Mouse (Mus musculus): ENCODE results near the gene Jak2.

The Jak2 gene

GRCm38 (mm10) chr19:29251191-29251957, at the start of gene Jak2:
TSS of gene Jak2 (plus strand) at chr19:29251828.
- DNase-seq (ENCODE audit: low spot score in 2 of 2): peak; percentile 65 to 87

GRCm38 (mm10) chr19:29203337-29203736, 48.3 kb upstream of the Jak2 start:
- no peak for DNase-seq (ENCODE audit: low spot score in 2 of 2)

- no peak for DNase-seq (ENCODE audit: low spot score in 2 of 2)
These were observed 47.0 kb upstream of the Jak2 start for GRCm38 (mm10) chr19:29204583-29204982.

GRCm38 (mm10) chr19:29205267-29205666, 46.4 kb upstream of the Jak2 start:
- no peak for DNase-seq (ENCODE audit: low spot score in 2 of 2)

GRCm38 (mm10) chr19:29209898-29210297, 41.7 kb upstream of the Jak2 start:
- no peak for DNase-seq (ENCODE audit: low spot score in 2 of 2)

- no peak for DNase-seq (ENCODE audit: low spot score in 2 of 2)
These were observed 41.3 kb upstream of the Jak2 start for GRCm38 (mm10) chr19:29210319-29210718.

- DNase-seq (ENCODE audit: low spot score in 2 of 2): no peak
These were observed 35.7 kb upstream of the Jak2 start for GRCm38 (mm10) chr19:29215811-29216509.

GRCm38 (mm10) chr19:29221867-29222266, 29.8 kb upstream of the Jak2 start:
- DNase-seq (ENCODE audit: low spot score in 2 of 2): no peak

- DNase-seq (ENCODE audit: low spot score in 2 of 2): no peak
These were observed 26.7 kb upstream of the Jak2 start for GRCm38 (mm10) chr19:29224968-29225367.

GRCm38 (mm10) chr19:29226996-29227395, 24.6 kb upstream of the Jak2 start:
- DNase-seq (ENCODE audit: low spot score in 2 of 2): no peak

GRCm38 (mm10) chr19:29227941-29228590, 23.6 kb upstream of the Jak2 start:
- DNase-seq (ENCODE audit: low spot score in 2 of 2): no peak

GRCm38 (mm10) chr19:29228989-29229388, 22.6 kb upstream of the Jak2 start:
- no peak for DNase-seq (ENCODE audit: low spot score in 2 of 2)

GRCm38 (mm10) chr19:29232738-29233137, 18.9 kb upstream of the Jak2 start:
- DNase-seq (ENCODE audit: low spot score in 2 of 2): no peak

GRCm38 (mm10) chr19:29236658-29237385, 14.8 kb upstream of the Jak2 start:
- DNase-seq (ENCODE audit: low spot score in 2 of 2): no peak

GRCm38 (mm10) chr19:29238171-29238570, 13.5 kb upstream of the Jak2 start:
- no peak for DNase-seq (ENCODE audit: low spot score in 2 of 2)

- no peak for DNase-seq (ENCODE audit: low spot score in 2 of 2)
These were observed 12.0 kb upstream of the Jak2 start for GRCm38 (mm10) chr19:29239513-29240235.

- no peak for DNase-seq (ENCODE audit: low spot score in 2 of 2)
These were observed 11.0 kb upstream of the Jak2 start for GRCm38 (mm10) chr19:29240676-29241075.

- DNase-seq (ENCODE audit: low spot score in 2 of 2): no peak
These were observed 10.0 kb upstream of the Jak2 start for GRCm38 (mm10) chr19:29241581-29241980.

- DNase-seq (ENCODE audit: low spot score in 2 of 2): no peak
These were observed 1.7 kb upstream of the Jak2 start for GRCm38 (mm10) chr19:29249933-29250332.

GRCm38 (mm10) chr19:29251958-29252801, 552 bp downstream of the Jak2 start:
- DNase-seq (ENCODE audit: low spot score in 2 of 2): no peak
